24 mouse cellular contexts compared by ENCODE assay signal in genomic region chr10:96044216-96044615, GRCm38 (mm10).
DNase-seq lines count a peak whose midpoint lies in the region; ATAC-seq lines count a peak whose summit lies in the region.
"Had no signal": no experiment of that assay in that cellular context is flagged by ENCODE, and none has a peak within 500 bp of the region (broad histone marks: within the 10 kb centered on the region; RNA-seq: fewer than 3 reads in every experiment).

No protein-coding gene starts in this region.

- 0 out of 2 replicates have a peak, but pooled peaks cover 2% of the 10 kb centered on the region for H3K36me3 ChIP-seq in forebrain, embryonic 16.5 days (ENCODE audit: control insufficient read depth, insufficient read depth)
- no peaks in the 10 kb centered on the region for H3K36me3 ChIP-seq in forebrain, embryonic 11.5 days (ENCODE audit: control insufficient read depth, insufficient read depth, low read length)

- no peak overlapping the region for H3K4me3 ChIP-seq in forebrain, embryonic 16.5 days (replicated peaks; ENCODE audit: low read length)
- no peak overlapping the region for H3K4me3 ChIP-seq in forebrain, embryonic 11.5 days (ENCODE audit: low read depth, low read length)
- H3K4me3 ChIP-seq: embryonic facial prominence, embryonic 15.5 days; erythroblast, embryonic 14.5 days; forebrain, embryonic 10.5 days; heart, embryonic 13.5 days; hindbrain, embryonic 15.5 days had no signal

- H3K4me2 ChIP-seq in forebrain, embryonic 16.5 days (ENCODE audit: low read length): no peak overlapping the region
- no peak overlapping the region for H3K4me2 ChIP-seq in forebrain, embryonic 11.5 days (ENCODE audit: low read depth, low read length, severe bottlenecking)
- H3K4me2 ChIP-seq: embryonic facial prominence, embryonic 15.5 days; heart, embryonic 13.5 days; hindbrain, embryonic 15.5 days had no signal

- WGBS in forebrain, embryonic 16.5 days: 80% methylated on average over 2 of the region's 2 CpGs
- WGBS in forebrain, embryonic 11.5 days: 88% methylated on average over 2 of the region's 2 CpGs

- H3K4me1 ChIP-seq in forebrain, embryonic 16.5 days (replicated peaks; ENCODE audit: control insufficient read depth, insufficient read depth, low read length): no peaks in the 10 kb centered on the region
- H3K4me1 ChIP-seq in forebrain, embryonic 11.5 days (replicated peaks; ENCODE audit: control insufficient read depth, insufficient read depth, low read length): no peaks in the 10 kb centered on the region
- H3K4me1 ChIP-seq: hindbrain, embryonic 15.5 days had no signal

- no peaks in the 10 kb centered on the region for H3K9me3 ChIP-seq in forebrain, embryonic 16.5 days (ENCODE audit: control insufficient read depth, low read length)
- H3K9me3 ChIP-seq in forebrain, embryonic 11.5 days (ENCODE audit: control insufficient read depth, low read length): no peaks in the 10 kb centered on the region
- H3K9me3 ChIP-seq: embryonic facial prominence, embryonic 15.5 days; forebrain, embryonic 10.5 days; heart, embryonic 13.5 days; hindbrain, embryonic 15.5 days had no signal

- no peak overlapping the region for H3K27ac ChIP-seq in forebrain, embryonic 16.5 days (ENCODE audit: low read length)
- H3K27ac ChIP-seq in forebrain, embryonic 11.5 days (ENCODE audit: low read depth, low read length): no peak overlapping the region
- H3K27ac ChIP-seq: embryonic facial prominence, embryonic 15.5 days; forebrain, embryonic 10.5 days; heart, embryonic 13.5 days; hindbrain, embryonic 15.5 days had no signal

- H3K9ac ChIP-seq in forebrain, embryonic 16.5 days (replicated peaks; ENCODE audit: low read depth, low read length): no peak overlapping the region
- no peak overlapping the region for H3K9ac ChIP-seq in forebrain, embryonic 11.5 days (ENCODE audit: low read length)
- H3K9ac ChIP-seq: embryonic facial prominence, embryonic 15.5 days; heart, embryonic 13.5 days; hindbrain, embryonic 15.5 days had no signal

- DNase-seq in cerebellum, postnatal 14 days: peak; percentile 39 to 58
- no peak for DNase-seq in cerebellum, adult 18-20 months
- DNase-seq in forebrain, embryonic 11.5 days (ENCODE audit: low spot score): no peak
- DNase-seq in right cerebral cortex, postnatal 10 days (ENCODE audit: low spot score in 2 of 2): peak; percentile 39 to 46
- DNase-seq in right cerebral cortex, postnatal 36 days (ENCODE audit: low spot score in 2 of 2): no peak
- peak; percentile 32 to 74 for DNase-seq in layer of hippocampus, postnatal 14 days (ENCODE audit: low spot score in 2 of 2)
- DNase-seq in neural tube, embryonic 10.5 days (ENCODE audit: extremely low spot score, low spot score): no peak
- DNase-seq: adrenal gland, postnatal 36 days; cerebellum, adult 11-12 months; embryo, embryonic 11 days; gastrocnemius, postnatal 14 days; heart, postnatal 36 days; kidney, adult 8-10 months had no signal

- no peaks in the 10 kb centered on the region for H3K27me3 ChIP-seq in forebrain, embryonic 16.5 days (replicated peaks; ENCODE audit: control insufficient read depth, insufficient read depth, low read length)
- H3K27me3 ChIP-seq in forebrain, embryonic 11.5 days (ENCODE audit: control insufficient read depth, insufficient read depth, low read length): no peaks in the 10 kb centered on the region
- H3K27me3 ChIP-seq: CH12.LX; embryonic facial prominence, embryonic 15.5 days; heart, embryonic 13.5 days; hindbrain, embryonic 15.5 days; Patski had no signal

- 0 out of 2 replicates have a peak, but pooled peaks have one; percentile 45 for ATAC-seq in forebrain, embryonic 16.5 days
- ATAC-seq in forebrain, embryonic 11.5 days (replicated peaks; ENCODE audit: low FRiP score): no peak
- ATAC-seq: activated CD4-positive, CD25-positive, alpha-beta regulatory T cell, adult 4 months; inflammation-experienced regulatory T-cells, adult 6 months; intestine, postnatal 0 days; Patski had no signal

Comparison
In these comparisons a context has a peak if more than half of its experiments do, and no peak if none do; other contexts are left out.
1. DNase-seq: peak in cerebellum, postnatal 14 days (2 of 2), right cerebral cortex, postnatal 10 days (2 of 2) and layer of hippocampus, postnatal 14 days (2 of 2); none in cerebellum, adult 18-20 months (0 of 2), forebrain, embryonic 11.5 days (single experiment), right cerebral cortex, postnatal 36 days (0 of 2) and neural tube, embryonic 10.5 days (single experiment).